ENCODE assay signal across 17 mouse cellular contexts in the genomic region with DNA sequence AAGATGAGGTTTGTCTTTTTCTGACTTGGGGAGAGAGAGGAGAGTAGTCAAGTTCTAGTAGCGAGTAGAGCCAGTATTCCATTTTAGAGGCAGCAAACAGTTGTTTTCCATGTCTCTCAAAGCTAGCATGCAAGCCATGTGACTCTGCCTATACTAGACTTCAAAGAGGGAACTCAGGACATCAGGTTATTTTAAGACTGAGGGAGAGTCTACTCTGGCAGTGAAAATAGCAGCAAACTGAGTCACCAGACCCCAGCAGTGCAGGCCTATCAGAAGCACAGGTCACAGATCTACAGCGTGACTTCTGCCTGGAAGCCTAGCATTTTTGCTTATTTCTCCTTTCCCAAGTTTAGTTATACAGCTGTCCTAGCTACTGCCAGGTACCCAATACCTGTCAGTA. TPM values are rescaled to one million over a fixed set of nuclear protein-coding genes. Genes with fewer than 3 reads are reported as not detected.
DNase-seq lines count a peak whose midpoint lies in the region; ATAC-seq lines count a peak whose summit lies in the region.
"Had no signal": no experiment of that assay in that cellular context is flagged by ENCODE, and none has a peak within 500 bp of the region (broad histone marks: within the 10 kb centered on the region; RNA-seq: fewer than 3 reads in every experiment).

No protein-coding gene starts in this region.

- DNase-seq in gastrocnemius, adult 18-20 months (ENCODE audit: low spot score): peak; percentile 43
- DNase-seq in gastrocnemius, postnatal 10 days: no peak
- no peak for DNase-seq in liver
- peak; percentile 67 for DNase-seq in telencephalon, adult 2 months (ENCODE audit: low read depth, low spot score)
- DNase-seq in midbrain, embryonic 11.5 days (ENCODE audit: low spot score, missing footprints): no peak
- DNase-seq: adrenal gland, adult 8-10 months; cerebellum, postnatal 14 days; gastrocnemius, postnatal 14 days; kidney, adult 2 months; kidney, postnatal 36 days; left cerebral cortex, postnatal 4 days; liver, embryonic 13.5 days; retina, postnatal 1 day had no signal

- 0 out of 2 replicates have a peak overlapping the region, but pooled peaks have one; percentile 26 for H3K27ac ChIP-seq in liver, embryonic 15.5 days (replicated peaks)
- H3K27ac ChIP-seq in heart, embryonic 14.5 days (replicated peaks in 1 of 2; ENCODE audit: control insufficient read depth in 1 of 2, insufficient read depth in 1 of 2, low read depth in 2 of 2, low read length in 2 of 2): peak overlapping the region; percentile 80 to 90
- H3K27ac ChIP-seq in midbrain, embryonic 11.5 days (ENCODE audit: low read depth, low read length): no peak overlapping the region
- no peak overlapping the region for H3K27ac ChIP-seq in forebrain, embryonic 16.5 days (ENCODE audit: low read length)
- H3K27ac ChIP-seq: liver, embryonic 13.5 days had no signal

- H3K9me3 ChIP-seq in liver, embryonic 15.5 days (replicated peaks): no peaks in the 10 kb centered on the region
- H3K9me3 ChIP-seq in heart, embryonic 14.5 days (ENCODE audit: control insufficient read depth, low read length): no peaks in the 10 kb centered on the region
- H3K9me3 ChIP-seq in midbrain, embryonic 11.5 days (ENCODE audit: control insufficient read depth, low read length): no peaks in the 10 kb centered on the region
- H3K9me3 ChIP-seq in forebrain, embryonic 16.5 days (ENCODE audit: control insufficient read depth, low read length): no peaks in the 10 kb centered on the region
- H3K9me3 ChIP-seq: liver, embryonic 13.5 days had no signal

- no peak for ATAC-seq in liver, embryonic 15.5 days (ENCODE audit: insufficient read depth)
- ATAC-seq in heart, embryonic 14.5 days (ENCODE audit: insufficient number of reproducible peaks, insufficient read depth, low FRiP score, low read depth): peak; percentile 91
- ATAC-seq in midbrain, embryonic 11.5 days (ENCODE audit: low FRiP score): no peak
- no peak for ATAC-seq in forebrain, embryonic 16.5 days
- ATAC-seq: hindbrain, embryonic 16.5 days had no signal

- no peak overlapping the region for H3K9ac ChIP-seq in liver, embryonic 15.5 days
- H3K9ac ChIP-seq in heart, embryonic 14.5 days (ENCODE audit: low read length): 0 out of 2 replicates have a peak overlapping the region, but pooled peaks have one; percentile 48
- H3K9ac ChIP-seq in midbrain, embryonic 11.5 days (ENCODE audit: low read length): no peak overlapping the region
- H3K9ac ChIP-seq in forebrain, embryonic 16.5 days (replicated peaks; ENCODE audit: low read depth, low read length): no peak overlapping the region
- H3K9ac ChIP-seq: liver, embryonic 13.5 days had no signal

- H3K4me3 ChIP-seq in liver, embryonic 15.5 days (replicated peaks): no peak overlapping the region
- no peak overlapping the region for H3K4me3 ChIP-seq in heart, embryonic 14.5 days (ENCODE audit: control insufficient read depth in 1 of 2, insufficient read depth in 1 of 2, low read depth in 1 of 2, low read length in 2 of 2)
- H3K4me3 ChIP-seq in midbrain, embryonic 11.5 days (ENCODE audit: low read depth, low read length): no peak overlapping the region
- no peak overlapping the region for H3K4me3 ChIP-seq in forebrain, embryonic 16.5 days (replicated peaks; ENCODE audit: low read length)
- H3K4me3 ChIP-seq: liver, embryonic 13.5 days had no signal

- 89% methylated on average over 2 of the region's 2 CpGs for WGBS in liver, embryonic 15.5 days (ENCODE audit: insufficient replicate concordance)
- WGBS in heart, embryonic 14.5 days: 30% methylated on average over 2 of the region's 2 CpGs
- 85% methylated on average over 2 of the region's 2 CpGs for WGBS in midbrain, embryonic 11.5 days
- WGBS in forebrain, embryonic 16.5 days: 85% methylated on average over 2 of the region's 2 CpGs

- H3K36me3 ChIP-seq in liver, embryonic 15.5 days (replicated peaks): peaks cover 86% of the 10 kb centered on the region
- peaks cover 74% of the 10 kb centered on the region for H3K36me3 ChIP-seq in heart, embryonic 14.5 days (ENCODE audit: control insufficient read depth, insufficient read depth, low read length)
- H3K36me3 ChIP-seq in midbrain, embryonic 11.5 days (ENCODE audit: control insufficient read depth, insufficient read depth, low read length): peaks cover under 1% of the 10 kb centered on the region; the same call in 1 of the 2 replicates
- peaks cover 12% of the 10 kb centered on the region for H3K36me3 ChIP-seq in forebrain, embryonic 16.5 days (ENCODE audit: control insufficient read depth, insufficient read depth)

- no peak overlapping the region for H3K4me2 ChIP-seq in liver, embryonic 15.5 days
- peak overlapping the region; percentile 45 for H3K4me2 ChIP-seq in heart, embryonic 14.5 days (ENCODE audit: low read length)
- no peak overlapping the region for H3K4me2 ChIP-seq in midbrain, embryonic 11.5 days
- no peak overlapping the region for H3K4me2 ChIP-seq in forebrain, embryonic 16.5 days (ENCODE audit: low read length)
- H3K4me2 ChIP-seq: liver, embryonic 13.5 days had no signal

- no peaks in the 10 kb centered on the region for H3K27me3 ChIP-seq in liver, embryonic 15.5 days
- no peaks in the 10 kb centered on the region for H3K27me3 ChIP-seq in heart, embryonic 14.5 days (ENCODE audit: control insufficient read depth, insufficient read depth, low read length)
- H3K27me3 ChIP-seq in midbrain, embryonic 11.5 days (ENCODE audit: control insufficient read depth, insufficient read depth, low read length): no peaks in the 10 kb centered on the region
- no peaks in the 10 kb centered on the region for H3K27me3 ChIP-seq in forebrain, embryonic 16.5 days (replicated peaks; ENCODE audit: control insufficient read depth, insufficient read depth, low read length)
- H3K27me3 ChIP-seq: liver, embryonic 13.5 days had no signal

- H3K4me1 ChIP-seq in liver, embryonic 15.5 days (replicated peaks): 0 out of 2 replicates have a peak, but pooled peaks cover 9% of the 10 kb centered on the region
- peaks cover 4 to 37% of the 10 kb centered on the region in 2 experiments; a peak in 3 of 4 replicates for H3K4me1 ChIP-seq in heart, embryonic 14.5 days (ENCODE audit: control insufficient read depth in 2 of 2, insufficient read depth in 2 of 2, low read length in 2 of 2)
- H3K4me1 ChIP-seq in midbrain, embryonic 11.5 days (ENCODE audit: control insufficient read depth, insufficient read depth, low read length): no peaks in the 10 kb centered on the region
- H3K4me1 ChIP-seq in forebrain, embryonic 16.5 days (replicated peaks; ENCODE audit: control insufficient read depth, insufficient read depth, low read length): no peaks in the 10 kb centered on the region

RNA-seq across cellular contexts. Expression of gene Cltc, which starts 25.9 kb away (rescaled TPM):
- total RNA-seq in gastrocnemius, adult 18-20 months (2021): 100 to 1,000 TPM; 123 to 132 TPM
- 100 to 1,000 TPM; 144 to 179 TPM for total RNA-seq in gastrocnemius, postnatal 10 days (2021)
- 79.4 and 91.3 TPM in 2 replicates for polyA plus RNA-seq in liver, embryonic 15.5 days (2015; fragmentation: Nextera tagmentation; extraction: Ambion mirVana)
- 172 and 177 TPM in 2 replicates for polyA plus RNA-seq in heart, embryonic 14.5 days (2014; fragmentation: Nextera tagmentation; extraction: Ambion mirVana)
- polyA plus RNA-seq in midbrain, embryonic 11.5 days (2014; fragmentation: Nextera tagmentation; extraction: Ambion mirVana): 173 and 189 TPM in 2 replicates
- 149 and 167 TPM in 2 replicates for polyA plus RNA-seq in forebrain, embryonic 16.5 days (2015; fragmentation: Nextera tagmentation; extraction: Ambion mirVana)

RNA-seq across cellular contexts. Expression of gene Ptrh2, which starts 47.7 kb away (rescaled TPM):
- 1 to 10 TPM; 6.3 to 6.5 TPM for total RNA-seq in gastrocnemius, adult 18-20 months (2021)
- total RNA-seq in gastrocnemius, postnatal 10 days (2021): 1 to 10 TPM; 8.1 to 8.5 TPM
- 14.3 and 15.0 TPM in 2 replicates for polyA plus RNA-seq in liver, embryonic 15.5 days (2015; fragmentation: Nextera tagmentation; extraction: Ambion mirVana)
- polyA plus RNA-seq in heart, embryonic 14.5 days (2014; fragmentation: Nextera tagmentation; extraction: Ambion mirVana): 21.5 and 22.3 TPM in 2 replicates
- 41.8 and 41.9 TPM in 2 replicates for polyA plus RNA-seq in midbrain, embryonic 11.5 days (2014; fragmentation: Nextera tagmentation; extraction: Ambion mirVana)
- polyA plus RNA-seq in forebrain, embryonic 16.5 days (2015; fragmentation: Nextera tagmentation; extraction: Ambion mirVana): 37.2 and 39.2 TPM in 2 replicates

RNA-seq across cellular contexts. Expression of gene Vmp1, which starts 47.8 kb away (rescaled TPM):
- 10 to 100 TPM; 76.3 to 84.8 TPM for total RNA-seq in gastrocnemius, adult 18-20 months (2021)
- 10 to 100 TPM; 55.6 to 58.5 TPM for total RNA-seq in gastrocnemius, postnatal 10 days (2021)
- polyA plus RNA-seq in liver, embryonic 15.5 days (2015; fragmentation: Nextera tagmentation; extraction: Ambion mirVana): 80.8 and 81.0 TPM in 2 replicates
- polyA plus RNA-seq in heart, embryonic 14.5 days (2014; fragmentation: Nextera tagmentation; extraction: Ambion mirVana): 98.5 and 101 TPM in 2 replicates
- 93.7 and 103 TPM in 2 replicates for polyA plus RNA-seq in midbrain, embryonic 11.5 days (2014; fragmentation: Nextera tagmentation; extraction: Ambion mirVana)
- polyA plus RNA-seq in forebrain, embryonic 16.5 days (2015; fragmentation: Nextera tagmentation; extraction: Ambion mirVana): 103 and 116 TPM in 2 replicates

Comparison
In these comparisons a context has a peak if more than half of its experiments do, and no peak if none do; other contexts are left out.
1. DNase-seq: peak in gastrocnemius, adult 18-20 months (single experiment) and telencephalon, adult 2 months (single experiment); none in gastrocnemius, postnatal 10 days (single experiment), liver (single experiment) and midbrain, embryonic 11.5 days (single experiment).
2. H3K27ac ChIP-seq: peak in liver, embryonic 15.5 days (single experiment) and heart, embryonic 14.5 days (2 of 2); none in midbrain, embryonic 11.5 days (single experiment) and forebrain, embryonic 16.5 days (single experiment).